Mouse (Mus musculus) testis, adult 2 months (tissue): ENCODE data around the gene Cers1.

Experiments
- CTCF ChIP-seq: fragments of 200-500 bp; IDR thresholded peaks from 2 replicates; pipeline ENCODE4 v1.5.1; 2012; ENCODE audit warnings: low read depth, mild to moderate bottlenecking, inconsistent platforms, low read length, moderate library complexity; ENCODE audit not compliant: control insufficient read depth, insufficient read depth, insufficient replicate concordance
- POLR2A ChIP-seq: fragments of 200-500 bp; IDR thresholded peaks from 2 replicates; pipeline ENCODE4 v1.6.1; 2012; ENCODE audit warnings: low read depth, mild to moderate bottlenecking, inconsistent platforms, low read length, moderate library complexity; ENCODE audit not compliant: control insufficient read depth

DNA sequence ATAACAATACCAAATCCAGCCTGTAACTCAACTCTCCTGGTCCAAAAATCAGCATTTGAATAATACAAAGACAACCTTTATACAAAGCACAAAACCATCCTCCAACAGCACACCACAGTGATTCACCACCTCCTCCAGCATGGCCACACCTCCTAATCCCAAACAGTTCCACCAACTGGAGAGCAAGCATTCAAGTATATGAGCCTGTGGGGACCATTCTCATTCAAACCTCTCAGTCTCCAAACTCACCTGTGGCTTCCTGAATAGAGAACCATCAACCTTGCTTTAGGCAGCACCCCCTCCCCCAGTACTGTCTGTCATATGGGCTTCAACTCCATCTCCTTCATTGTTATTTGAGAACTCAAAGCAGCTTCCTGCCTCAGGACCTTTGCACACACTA is 41.2 kb upstream of the Cers1 start:
- TF ChIP-seq CTCF: no peak
- TF ChIP-seq POLR2A: no peak
